Mouse (Mus musculus) gastrocnemius, adult 18-20 months (tissue): ENCODE results near the gene Il9. TPM values are rescaled to one million over a fixed set of nuclear protein-coding genes. Genes with fewer than 3 reads are reported as not detected.

Experiments
- DNase-seq: peaks from one replicate; pipeline ENCODE4 v3.0.0; 2021; ENCODE audit warnings: low spot score
- total RNA-seq, 2 experiments: library from RNA; stranded (reverse); gene quantifications; 2 replicates each; pipeline ENCODE4 v1.2.3; 2021

Gene Il9
- total RNA-seq, 2 experiments from 2014 or later, result not detected

- peak; percentile 48 for DNase-seq
Observed at GRCm38 (mm10) chr13:56471951-56472350, 10.1 kb downstream of the Il9 start.

- no peak for DNase-seq
Observed at GRCm38 (mm10) chr13:56471211-56471610, 10.8 kb downstream of the Il9 start.

GRCm38 (mm10) chr13:56468536-56468935 is 13.5 kb downstream of the Il9 start:
- no peak for DNase-seq

GRCm38 (mm10) chr13:56467786-56468185 is 14.3 kb downstream of the Il9 start:
- no peak for DNase-seq

- DNase-seq, result no peak
Observed at GRCm38 (mm10) chr13:56463750-56464149, 18.3 kb downstream of the Il9 start.

- DNase-seq, result no peak
Observed at GRCm38 (mm10) chr13:56463261-56463660, 18.8 kb downstream of the Il9 start.

- no peak for DNase-seq
Observed at GRCm38 (mm10) chr13:56462791-56463190, 19.3 kb downstream of the Il9 start.

- no peak for DNase-seq
Observed at GRCm38 (mm10) chr13:56461460-56461859, 20.6 kb downstream of the Il9 start.

- no peak for DNase-seq
Observed at GRCm38 (mm10) chr13:56458001-56458400, 24.0 kb downstream of the Il9 start.

GRCm38 (mm10) chr13:56450035-56450434 is 32.0 kb downstream of the Il9 start:
- DNase-seq, result no peak

GRCm38 (mm10) chr13:56449239-56450030 is 32.6 kb downstream of the Il9 start:
- no peak for DNase-seq

- no peak for DNase-seq
Observed at GRCm38 (mm10) chr13:56444996-56445395, 37.0 kb downstream of the Il9 start.

GRCm38 (mm10) chr13:56444112-56444511 is 37.9 kb downstream of the Il9 start:
- no peak for DNase-seq

- DNase-seq, result no peak
Observed at GRCm38 (mm10) chr13:56443411-56443810, 38.6 kb downstream of the Il9 start.

GRCm38 (mm10) chr13:56438211-56439075 is 43.6 kb downstream of the Il9 start, which contains the start of gene Slc25a48:
Gene Slc25a48, plus strand, starts transcription at chr13:56438355.
- no peak for DNase-seq

- DNase-seq, result no peak
Observed at GRCm38 (mm10) chr13:56435615-56436287, 46.3 kb downstream of the Il9 start.

GRCm38 (mm10) chr13:56434311-56434751 is 47.7 kb downstream of the Il9 start:
- no peak for DNase-seq

- no peak for DNase-seq
Observed at GRCm38 (mm10) chr13:56433466-56433865, 48.6 kb downstream of the Il9 start.

GRCm38 (mm10) chr13:56432496-56432895 is 49.5 kb downstream of the Il9 start:
- no peak for DNase-seq
